Mouse (Mus musculus) spleen, postnatal 14 days (tissue): ENCODE results near the gene Prmt9.

Experiments used
- DNase-seq, 2 experiments: peaks; one replicate each; pipeline ENCODE4 v3.0.0; 2021 to 2022; ENCODE audit warnings: low spot score in 2 of 2

Prmt9 gene

GRCm38 (mm10) chr8:77549121-77549706 lies at the start of gene Prmt9:
Gene Prmt9, plus strand, starts transcription at chr8:77549397.
- DNase-seq = peak; percentile 87 to 93

GRCm38 (mm10) chr8:77500264-77500663 lies 48.9 kb upstream of the Prmt9 start:
- no peak for DNase-seq

- DNase-seq = no peak
Measured at GRCm38 (mm10) chr8:77501131-77501530, 48.1 kb upstream of the Prmt9 start.

- no peak for DNase-seq
Measured at GRCm38 (mm10) chr8:77502547-77502946, 46.6 kb upstream of the Prmt9 start.

GRCm38 (mm10) chr8:77506539-77506938 lies 42.7 kb upstream of the Prmt9 start:
- DNase-seq = no peak

GRCm38 (mm10) chr8:77507510-77508035 lies 41.6 kb upstream of the Prmt9 start:
- DNase-seq = no peak

- DNase-seq = no peak
Measured at GRCm38 (mm10) chr8:77509044-77509443, 40.2 kb upstream of the Prmt9 start.

- no peak for DNase-seq
Measured at GRCm38 (mm10) chr8:77510426-77510825, 38.8 kb upstream of the Prmt9 start.

GRCm38 (mm10) chr8:77511750-77512493 lies 37.3 kb upstream of the Prmt9 start:
- DNase-seq = no peak

GRCm38 (mm10) chr8:77515201-77515600 lies 34.0 kb upstream of the Prmt9 start:
- no peak for DNase-seq

GRCm38 (mm10) chr8:77515786-77516185 lies 33.4 kb upstream of the Prmt9 start:
- no peak for DNase-seq

- DNase-seq = no peak
Measured at GRCm38 (mm10) chr8:77516845-77517244, 32.4 kb upstream of the Prmt9 start.

GRCm38 (mm10) chr8:77517301-77518200 lies 31.6 kb upstream of the Prmt9 start, which contains the start of gene Arhgap10:
Gene Arhgap10, minus strand, starts transcription at chr8:77517953.
- peak; percentile 25 to 38 for DNase-seq

GRCm38 (mm10) chr8:77518201-77519115 lies 30.7 kb upstream of the Prmt9 start:
- no peak for DNase-seq

GRCm38 (mm10) chr8:77520601-77521000 lies 28.6 kb upstream of the Prmt9 start:
- no peak for DNase-seq

- no peak for DNase-seq
Measured at GRCm38 (mm10) chr8:77521028-77521785, 28.0 kb upstream of the Prmt9 start.

- no peak for DNase-seq
Measured at GRCm38 (mm10) chr8:77522984-77523383, 26.2 kb upstream of the Prmt9 start.

GRCm38 (mm10) chr8:77524018-77524615 lies 25.1 kb upstream of the Prmt9 start:
- no peak for DNase-seq

- no peak for DNase-seq
Measured at GRCm38 (mm10) chr8:77524906-77525305, 24.3 kb upstream of the Prmt9 start.

GRCm38 (mm10) chr8:77526130-77526529 lies 23.1 kb upstream of the Prmt9 start:
- no peak for DNase-seq
